Mouse (Mus musculus) lung, embryonic 16.5 days (tissue): ENCODE measurements around the gene Gast. TPM values are rescaled to one million over a fixed set of nuclear protein-coding genes. Genes with fewer than 3 reads are reported as not detected.
A peak's percentile ranks its signal among the peaks of the same experiment; 100 is the strongest.
"Not testable (repeated sequence)": the region's sequence is repeated elsewhere in the genome, so short reads cannot be mapped to it uniquely, and the experiment has no call there.

Source experiments
- ATAC-seq: fragments of 200-750 bp; cut with Nextera tagmentation; 2 replicates; pipeline ENCODE4 v1.8.0; 2017; ENCODE audit warnings: low read depth, mild to moderate bottlenecking, moderate library complexity
- H3K27ac ChIP-seq: fragments of 300-500 bp; sonication (generic); 2 replicates; pipeline ENCODE4 v1.5.1; 2014; ENCODE audit warnings: mild to moderate bottlenecking, control low read depth, low read length
- H3K27me3 ChIP-seq: fragments of 300-500 bp; sonication (generic); 2 replicates; pipeline ENCODE4 v1.6.1; 2014; ENCODE audit warnings: low read depth, low read length, mixed read lengths; ENCODE audit not compliant: control insufficient read depth, insufficient read depth
- H3K36me3 ChIP-seq: fragments of 300-500 bp; sonication (generic); 2 replicates; pipeline ENCODE4 v1.6.1; 2014; ENCODE audit warnings: low read length; ENCODE audit not compliant: control insufficient read depth, insufficient read depth
- H3K4me1 ChIP-seq: fragments of 300-500 bp; sonication (generic); replicated peaks from 2 replicates; pipeline ENCODE4 v1.6.1; 2014; ENCODE audit warnings: low read length, mixed read lengths; ENCODE audit not compliant: control insufficient read depth, insufficient read depth
- H3K4me2 ChIP-seq: fragments of 300-500 bp; sonication (generic); 2 replicates; pipeline ENCODE4 v1.6.1; 2014; ENCODE audit warnings: low read depth, low read length, control low read depth
- H3K4me3 ChIP-seq: fragments of 300-500 bp; sonication (generic); 2 replicates; pipeline ENCODE4 v1.5.1; 2014; ENCODE audit warnings: mild to moderate bottlenecking, low read length, control low read depth
- H3K9ac ChIP-seq: fragments of 300-500 bp; sonication (generic); 2 replicates; pipeline ENCODE4 v1.6.1; 2014; ENCODE audit warnings: low read length, control low read depth
- H3K9me3 ChIP-seq: fragments of 300-500 bp; sonication (generic); 2 replicates; pipeline ENCODE4 v1.6.1; 2016; ENCODE audit warnings: low read length; ENCODE audit not compliant: control insufficient read depth
- WGBS: fragments of 180-500 bp; shearing (Covaris S2); extraction: QIAGEN DNeasy Blood & Tissue Kit; methylation state at CpG from one replicate; pipeline ENCODE4 v1.1.7; 2014; 5-methylcytosine and 5-hydroxymethylcytosine counted together
- polyA plus RNA-seq: library from polyadenylated mRNA; unstranded; fragments of >200 nt; fragmentation: Nextera tagmentation; extraction: Ambion mirVana; gene quantifications from 2 replicates; pipeline ENCODE4 v1.2.1, GENCODE M21; 2015

The Gast gene
- polyA plus RNA-seq, 1 experiment from 2014 or later: not detected

GRCm38 (mm10) chr11:100300293-100300692 lies 33.9 kb upstream of the Gast start:
- Histone ChIP-seq H3K9me3 (no peaks in the 10 kb centered on the region), H3K27me3 (no peaks in the 10 kb centered on the region), H3K36me3 (no peaks in the 10 kb centered on the region), H3K4me1 (no peaks in the 10 kb centered on the region; the same call in 1 of the 2 replicates), H3K4me2 (no peak overlapping the region), H3K27ac (no peak overlapping the region), H3K4me3 (no peak overlapping the region), H3K9ac (no peak overlapping the region)
- no peak for ATAC-seq
- 7% methylated on average over 5 of the region's 5 CpGs for WGBS

- Histone ChIP-seq H3K9me3 (no peaks in the 10 kb centered on the region), H3K36me3 (no peaks in the 10 kb centered on the region), H3K4me3 (no peak overlapping the region), H3K9ac (no peak overlapping the region), H3K4me2 (no peak overlapping the region), H3K27me3 (no peaks in the 10 kb centered on the region), H3K27ac (no peak overlapping the region), H3K4me1 (no peaks in the 10 kb centered on the region; the same call in 1 of the 2 replicates)
- WGBS: 71% methylated on average over 5 of the region's 5 CpGs
- no peak for ATAC-seq
These were observed 32.9 kb upstream of the Gast start for GRCm38 (mm10) chr11:100301292-100301691.

GRCm38 (mm10) chr11:100307900-100308299 lies 26.3 kb upstream of the Gast start:
- no peak for ATAC-seq
- no peak overlapping the region for H3K4me2 ChIP-seq
- no peaks in the 10 kb centered on the region for H3K36me3 ChIP-seq
- no peak overlapping the region for H3K9ac ChIP-seq
- H3K4me3 ChIP-seq: no peak overlapping the region
- no peaks in the 10 kb centered on the region for H3K9me3 ChIP-seq
- H3K27me3 ChIP-seq: no peaks in the 10 kb centered on the region
- no peak overlapping the region for H3K27ac ChIP-seq
- H3K4me1 ChIP-seq: no peaks in the 10 kb centered on the region
- 91% methylated on average over 5 of the region's 5 CpGs for WGBS

GRCm38 (mm10) chr11:100308672-100309071 lies 25.5 kb upstream of the Gast start:
- H3K36me3 ChIP-seq, H3K4me2 ChIP-seq, H3K4me3 ChIP-seq, H3K27me3 ChIP-seq, ATAC-seq, H3K27ac ChIP-seq, H3K4me1 ChIP-seq, H3K9ac ChIP-seq, H3K9me3 ChIP-seq: not testable (repeated sequence)
- WGBS: 86% methylated on average over 6 of the region's 6 CpGs

- H3K27ac ChIP-seq: no peak overlapping the region
- H3K36me3 ChIP-seq: no peaks in the 10 kb centered on the region
- H3K9me3 ChIP-seq: no peaks in the 10 kb centered on the region
- H3K27me3 ChIP-seq: no peaks in the 10 kb centered on the region
- H3K4me2 ChIP-seq: no peak overlapping the region
- no peaks in the 10 kb centered on the region for H3K4me1 ChIP-seq
- ATAC-seq: no peak
- 50% methylated on average over 1 of the region's 1 CpGs for WGBS
- no peak overlapping the region for H3K4me3 ChIP-seq
- H3K9ac ChIP-seq: no peak overlapping the region
These were observed 22.6 kb upstream of the Gast start for GRCm38 (mm10) chr11:100311656-100312055.

GRCm38 (mm10) chr11:100312096-100312679 lies 22.0 kb upstream of the Gast start:
- no peak overlapping the region for H3K9ac ChIP-seq
- no peak overlapping the region for H3K27ac ChIP-seq
- peak; percentile 72 for ATAC-seq

GRCm38 (mm10) chr11:100313424-100313823 lies 20.8 kb upstream of the Gast start:
- H3K9me3 ChIP-seq: no peaks in the 10 kb centered on the region
- H3K36me3 ChIP-seq: no peaks in the 10 kb centered on the region
- no peak overlapping the region for H3K9ac ChIP-seq
- H3K4me2 ChIP-seq: no peak overlapping the region
- ATAC-seq: no peak
- H3K27ac ChIP-seq: no peak overlapping the region
- no peaks in the 10 kb centered on the region for H3K27me3 ChIP-seq
- no peaks in the 10 kb centered on the region for H3K4me1 ChIP-seq
- no peak overlapping the region for H3K4me3 ChIP-seq
- 88% methylated on average over 6 of the region's 6 CpGs for WGBS

More at GRCm38 (mm10) chr11:100312096-100312679, 22.0 kb upstream of the Gast start:
- H3K9me3 ChIP-seq: no peaks in the 10 kb centered on the region
- H3K4me2 ChIP-seq: no peak overlapping the region
- H3K36me3 ChIP-seq: no peaks in the 10 kb centered on the region
- H3K4me1 ChIP-seq: no peaks in the 10 kb centered on the region
- no peak overlapping the region for H3K4me3 ChIP-seq
- no peaks in the 10 kb centered on the region for H3K27me3 ChIP-seq
- WGBS: 17% methylated on average over 5 of the region's 5 CpGs

GRCm38 (mm10) chr11:100315439-100315838 lies 18.8 kb upstream of the Gast start:
- Histone ChIP-seq H3K9me3 (no peaks in the 10 kb centered on the region), H3K9ac (no peak overlapping the region), H3K27me3 (no peaks in the 10 kb centered on the region), H3K4me3 (no peak overlapping the region), H3K27ac (no peak overlapping the region), H3K4me1 (no peaks in the 10 kb centered on the region), H3K4me2 (no peak overlapping the region), H3K36me3 (no peaks in the 10 kb centered on the region)
- 90% methylated on average over 5 of the region's 5 CpGs for WGBS
- no peak for ATAC-seq

- no peak overlapping the region for H3K4me3 ChIP-seq
- WGBS: 39% methylated on average over 6 of the region's 6 CpGs
- ATAC-seq: no peak
- no peak overlapping the region for H3K4me2 ChIP-seq
- peaks cover 4% of the 10 kb centered on the region; the same call in 1 of the 2 replicates for H3K4me1 ChIP-seq
- H3K27ac ChIP-seq: no peak overlapping the region
- H3K27me3 ChIP-seq: no peaks in the 10 kb centered on the region
- peaks cover 15% of the 10 kb centered on the region for H3K36me3 ChIP-seq
- H3K9me3 ChIP-seq: no peaks in the 10 kb centered on the region
- H3K9ac ChIP-seq: no peak overlapping the region
These were observed 16.3 kb upstream of the Gast start for GRCm38 (mm10) chr11:100317826-100318380.
